Mouse (Mus musculus) lung, adult 2 months (tissue): ENCODE data around the gene Adgrl3.

Experiments used
- CTCF ChIP-seq: fragments of 200-500 bp; IDR thresholded peaks from 2 replicates; pipeline ENCODE4 v1.5.1; 2011; ENCODE audit warnings: mild to moderate bottlenecking, low read length, control low read depth; ENCODE audit not compliant: insufficient read depth
- POLR2A ChIP-seq: fragments of 200-500 bp; IDR thresholded peaks from 2 replicates; pipeline ENCODE4 v1.6.1; 2011; ENCODE audit warnings: low read depth, mild to moderate bottlenecking, control low read depth, low read length, borderline replicate concordance; ENCODE audit errors: extremely low read depth

DNA sequence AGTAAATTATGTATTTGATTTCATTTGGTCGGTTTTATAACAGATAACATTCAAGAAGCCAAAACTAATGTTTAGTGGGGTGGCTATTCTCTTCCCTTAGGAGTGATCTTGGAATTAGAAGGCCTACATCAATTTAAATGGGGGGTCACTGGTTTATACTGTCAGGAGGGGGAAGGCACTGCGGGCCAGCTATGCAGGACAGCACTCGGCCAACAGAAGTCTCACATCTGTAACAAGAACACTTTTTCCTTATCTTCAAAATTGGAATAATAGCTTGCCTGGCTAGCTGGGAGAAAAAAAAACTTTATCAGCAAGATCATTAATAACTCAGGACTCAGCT lies 325.1 kb downstream of the Adgrl3 start:
- TF ChIP-seq POLR2A (no peak), CTCF (no peak)
